ENCODE assay signal across 21 mouse cellular contexts in genomic region chr4:150379772-150380171, GRCm38 (mm10).
DNase-seq lines count a peak whose midpoint lies in the region; ATAC-seq and TF ChIP-seq lines count a peak whose summit lies in the region.
"Had no signal": no experiment of that assay in that cellular context is flagged by ENCODE, and none has a peak within 500 bp of the region (broad histone marks: within the 10 kb centered on the region; RNA-seq: fewer than 3 reads in every experiment).

No protein-coding gene starts in this region.

- H3K36me3 ChIP-seq in hindbrain, embryonic 12.5 days: no peaks in the 10 kb centered on the region
- H3K36me3 ChIP-seq in hindbrain, postnatal 0 days (ENCODE audit: insufficient read depth, low read length): no peaks in the 10 kb centered on the region
- H3K36me3 ChIP-seq in intestine, postnatal 0 days (ENCODE audit: control insufficient read depth, insufficient read depth): no peaks in the 10 kb centered on the region
- H3K36me3 ChIP-seq: forebrain, embryonic 10.5 days had no signal

- no peak overlapping the region for H3K9ac ChIP-seq in hindbrain, embryonic 12.5 days
- no peak overlapping the region for H3K9ac ChIP-seq in hindbrain, postnatal 0 days (replicated peaks; ENCODE audit: low read length)
- no peak overlapping the region for H3K9ac ChIP-seq in intestine, postnatal 0 days (ENCODE audit: low read depth, low read length)
- H3K9ac ChIP-seq: hindbrain, embryonic 14.5 days had no signal

- DNase-seq in hindbrain, postnatal 0 days (ENCODE audit: low spot score): no peak
- peak; percentile 85 for DNase-seq in adrenal gland, adult 2 months
- DNase-seq in adrenal gland, postnatal 14 days: peak; percentile 55
- DNase-seq in gastrocnemius, adult 18-20 months (ENCODE audit: low spot score): no peak
- no peak for DNase-seq in frontal cortex, postnatal 14 days (ENCODE audit: low spot score in 2 of 2)
- DNase-seq: cerebellum, adult 18-20 months; cerebellum, postnatal 25 days; gastrocnemius, postnatal 25 days; heart, postnatal 14 days; kidney, adult 8-10 months; kidney, postnatal 25 days; left cerebral cortex, postnatal 4 days; lung, adult 2 months; right cerebral cortex, postnatal 14 days; spleen, adult 18-20 months had no signal

- WGBS in hindbrain, embryonic 12.5 days: 64% methylated on average over 2 of the region's 2 CpGs
- 66% methylated on average over 2 of the region's 2 CpGs for WGBS in hindbrain, postnatal 0 days
- WGBS in intestine, postnatal 0 days: 15% methylated on average over 2 of the region's 2 CpGs

- no peak overlapping the region for H3K4me3 ChIP-seq in hindbrain, embryonic 12.5 days
- H3K4me3 ChIP-seq in hindbrain, postnatal 0 days (ENCODE audit: low read length): no peak overlapping the region
- H3K4me3 ChIP-seq in intestine, postnatal 0 days (ENCODE audit: low read depth, low read length): no peak overlapping the region
- H3K4me3 ChIP-seq: forebrain, embryonic 10.5 days had no signal

- H3K4me1 ChIP-seq in hindbrain, embryonic 12.5 days: peaks cover 42% of the 10 kb centered on the region
- H3K4me1 ChIP-seq in hindbrain, postnatal 0 days (ENCODE audit: insufficient read depth, low read length): peaks cover 8% of the 10 kb centered on the region; the same call in 1 of the 2 replicates
- peaks cover 4% of the 10 kb centered on the region for H3K4me1 ChIP-seq in intestine, postnatal 0 days (replicated peaks; ENCODE audit: control insufficient read depth, insufficient read depth, low read length)

- no peaks in the 10 kb centered on the region for H3K27me3 ChIP-seq in hindbrain, embryonic 12.5 days
- no peaks in the 10 kb centered on the region for H3K27me3 ChIP-seq in hindbrain, postnatal 0 days (ENCODE audit: insufficient read depth, low read length)
- no peaks in the 10 kb centered on the region for H3K27me3 ChIP-seq in intestine, postnatal 0 days (replicated peaks; ENCODE audit: control insufficient read depth, insufficient read depth, low read length)

- H3K9me3 ChIP-seq in hindbrain, embryonic 12.5 days (replicated peaks): no peaks in the 10 kb centered on the region
- H3K9me3 ChIP-seq in hindbrain, postnatal 0 days (ENCODE audit: low read length): no peaks in the 10 kb centered on the region
- H3K9me3 ChIP-seq in intestine, postnatal 0 days (ENCODE audit: control insufficient read depth): no peaks in the 10 kb centered on the region
- H3K9me3 ChIP-seq: forebrain, embryonic 10.5 days; G1E had no signal

- 0 out of 2 replicates have a peak overlapping the region, but pooled peaks have one; percentile 4 for H3K27ac ChIP-seq in hindbrain, embryonic 12.5 days
- H3K27ac ChIP-seq in hindbrain, postnatal 0 days: no peak overlapping the region
- peak overlapping the region; percentile 73 for H3K27ac ChIP-seq in intestine, postnatal 0 days (ENCODE audit: low read depth, low read length)
- H3K27ac ChIP-seq: forebrain, embryonic 10.5 days; hindbrain, embryonic 14.5 days had no signal

- no peak for TF ChIP-seq CTCF in hindbrain, postnatal 0 days (IDR thresholded peaks at IDR 0.05; ENCODE audit: low read depth)
- TF ChIP-seq CTCF in intestine, postnatal 0 days (IDR thresholded peaks at IDR 0.05; ENCODE audit: low read depth): no peak

- ATAC-seq in hindbrain, embryonic 12.5 days (ENCODE audit: low FRiP score): no peak
- ATAC-seq in hindbrain, postnatal 0 days: no peak
- ATAC-seq in intestine, postnatal 0 days: peak; percentile 78
- ATAC-seq: CD4-positive, CD25-positive, alpha-beta regulatory T cell, adult 4 months had no signal

- no peak overlapping the region for H3K4me2 ChIP-seq in hindbrain, embryonic 12.5 days (replicated peaks)
- no peak overlapping the region for H3K4me2 ChIP-seq in hindbrain, postnatal 0 days (ENCODE audit: low read depth, low read length)
- no peak overlapping the region for H3K4me2 ChIP-seq in intestine, postnatal 0 days (replicated peaks; ENCODE audit: low read depth)
- H3K4me2 ChIP-seq: hindbrain, embryonic 14.5 days had no signal

Comparison
In these comparisons a context has a peak if more than half of its experiments do, and no peak if none do; other contexts are left out.
1. DNase-seq: peak in adrenal gland, adult 2 months (single experiment) and adrenal gland, postnatal 14 days (single experiment); none in hindbrain, postnatal 0 days (single experiment), gastrocnemius, adult 18-20 months (single experiment) and frontal cortex, postnatal 14 days (0 of 2).